Mouse (Mus musculus) lung, adult 18-20 months (tissue): ENCODE results near the gene Usp48.
A peak's percentile ranks its signal among the peaks of the same experiment; 100 is the strongest.
"Not testable (repeated sequence)": the region's sequence is repeated elsewhere in the genome, so short reads cannot be mapped to it uniquely, and the experiment has no call there.

Experiments
- DNase-seq, 2 experiments: peaks; one replicate each; pipeline ENCODE4 v3.0.0; 2022; ENCODE audit warnings: mixed read lengths in 2 of 2

Gene Usp48

GRCm38 (mm10) chr4:137593601-137594495, at the start of gene Usp48:
TSS of gene Usp48 (plus strand) at chr4:137593755.
- peak; percentile 98 to 99 for DNase-seq

- DNase-seq = no peak
Observed at GRCm38 (mm10) chr4:137545568-137545967, 48.0 kb upstream of the Usp48 start.

- DNase-seq = peak; percentile 33 to 48
Observed at GRCm38 (mm10) chr4:137546003-137546525, 47.5 kb upstream of the Usp48 start.

- no peak for DNase-seq
Observed at GRCm38 (mm10) chr4:137553466-137553865, 40.1 kb upstream of the Usp48 start.

GRCm38 (mm10) chr4:137556673-137557210, 36.8 kb upstream of the Usp48 start:
- no peak for DNase-seq

- DNase-seq = no peak
Observed at GRCm38 (mm10) chr4:137569873-137570272, 23.7 kb upstream of the Usp48 start.

- DNase-seq = no peak
Observed at GRCm38 (mm10) chr4:137574469-137574868, 19.1 kb upstream of the Usp48 start, which contains the start of gene Ldlrad2. TSS of gene Ldlrad2 (minus strand) at chr4:137574569.

- DNase-seq = no peak
Observed at GRCm38 (mm10) chr4:137577486-137577885, 16.1 kb upstream of the Usp48 start.

- DNase-seq = peak; percentile 32 to 36
Observed at GRCm38 (mm10) chr4:137578181-137578845, 15.2 kb upstream of the Usp48 start.

- DNase-seq = no peak
Observed at GRCm38 (mm10) chr4:137579789-137580188, 13.8 kb upstream of the Usp48 start.

GRCm38 (mm10) chr4:137580299-137580698, 13.3 kb upstream of the Usp48 start:
- DNase-seq = no peak

GRCm38 (mm10) chr4:137581815-137582214, 11.7 kb upstream of the Usp48 start:
- no peak for DNase-seq

- DNase-seq = not testable (repeated sequence)
Observed at GRCm38 (mm10) chr4:137589095-137589494, 4.5 kb upstream of the Usp48 start.

GRCm38 (mm10) chr4:137589586-137589985, 4.0 kb upstream of the Usp48 start:
- DNase-seq = no peak

- no peak for DNase-seq
Observed at GRCm38 (mm10) chr4:137590961-137591360, 2.6 kb upstream of the Usp48 start.

GRCm38 (mm10) chr4:137594496-137595270, 1.1 kb downstream of the Usp48 start:
- DNase-seq = peak in 1 of 2 experiments; percentile 46

- no peak for DNase-seq
Observed at GRCm38 (mm10) chr4:137597098-137597630, 3.6 kb downstream of the Usp48 start.

- DNase-seq = no peak
Observed at GRCm38 (mm10) chr4:137598577-137598976, 5.0 kb downstream of the Usp48 start.

- DNase-seq = no peak
Observed at GRCm38 (mm10) chr4:137603449-137604171, 10.1 kb downstream of the Usp48 start.

GRCm38 (mm10) chr4:137607023-137607422, 13.5 kb downstream of the Usp48 start:
- no peak for DNase-seq

- no peak for DNase-seq
Observed at GRCm38 (mm10) chr4:137609281-137609680, 15.7 kb downstream of the Usp48 start.
